Mouse (Mus musculus) lung, adult 2 months (tissue): ENCODE results near the gene Hecw2. TPM values are rescaled to one million over a fixed set of nuclear protein-coding genes. Genes with fewer than 3 reads are reported as not detected.

Experiments used
- DNase-seq: peaks from one replicate; pipeline ENCODE4 v3.0.0; 2022
- H3K4me1 ChIP-seq: fragments of 200-500 bp; 2 replicates; pipeline ENCODE4 v1.6.1; 2011; ENCODE audit warnings: low read length; ENCODE audit not compliant: control insufficient read depth, insufficient read depth
- H3K4me3 ChIP-seq: fragments of 200-500 bp; replicated peaks from 2 replicates; pipeline ENCODE3; 2011; ENCODE audit warnings: low read depth, mild to moderate bottlenecking, control low read depth, low read length; ENCODE audit errors: extremely low read depth
- CTCF ChIP-seq: fragments of 200-500 bp; IDR thresholded peaks from 2 replicates; pipeline ENCODE4 v1.5.1; 2011; ENCODE audit warnings: mild to moderate bottlenecking, low read length, control low read depth; ENCODE audit not compliant: insufficient read depth
- POLR2A ChIP-seq: fragments of 200-500 bp; IDR thresholded peaks from 2 replicates; pipeline ENCODE4 v1.6.1; 2011; ENCODE audit warnings: low read depth, mild to moderate bottlenecking, control low read depth, low read length, borderline replicate concordance; ENCODE audit errors: extremely low read depth
- WGBS: fragments of 180-500 bp; shearing (Covaris S2); methylation state at CpG from one replicate; pipeline ENCODE4 v1.1.7; 2018; 5-methylcytosine and 5-hydroxymethylcytosine counted together
- polyA plus RNA-seq: library from polyadenylated mRNA; depleted of rRNA; stranded (reverse); fragments of >200 nt; gene quantifications from 2 replicates; pipeline ENCODE4 v1.2.3, GENCODE M21; 2012

Gene Hecw2
- polyA plus RNA-seq, 1 experiment: 5.8 TPM

- no peak for TF ChIP-seq CTCF
- no peak for TF ChIP-seq POLR2A
- Histone ChIP-seq H3K4me1 (no peaks in the 10 kb centered on the region), H3K4me3 (no peak overlapping the region)
- no peak for DNase-seq
- WGBS: 91% methylated on average over 3 of the region's 3 CpGs
Measured at GRCm38 (mm10) chr1:54168014-54168413, 27.0 kb downstream of the Hecw2 start.

- no peak for DNase-seq
- TF ChIP-seq POLR2A (no peak), CTCF (no peak)
- Histone ChIP-seq H3K4me3 (no peak overlapping the region), H3K4me1 (no peaks in the 10 kb centered on the region)
- WGBS: 22% methylated on average over 1 of the region's 1 CpGs
Measured at GRCm38 (mm10) chr1:54159531-54159930, 35.4 kb downstream of the Hecw2 start.

- no peak for DNase-seq
- Histone ChIP-seq H3K4me1 (no peaks in the 10 kb centered on the region), H3K4me3 (no peak overlapping the region)
- TF ChIP-seq POLR2A (no peak), CTCF (no peak)
- 56% methylated on average over 6 of the region's 6 CpGs for WGBS
Measured at GRCm38 (mm10) chr1:54153216-54153786, 41.7 kb downstream of the Hecw2 start.

GRCm38 (mm10) chr1:54145106-54145505 lies 49.9 kb downstream of the Hecw2 start:
- DNase-seq: no peak
- 89% methylated on average over 5 of the region's 5 CpGs for WGBS
- Histone ChIP-seq H3K4me3 (no peak overlapping the region), H3K4me1 (no peaks in the 10 kb centered on the region)
- TF ChIP-seq CTCF (no peak), POLR2A (no peak)

GRCm38 (mm10) chr1:54133802-54134436 lies 61.0 kb downstream of the Hecw2 start:
- TF ChIP-seq POLR2A: no peak
- no peak for TF ChIP-seq CTCF
- no peak for DNase-seq
- H3K4me3 ChIP-seq: no peak overlapping the region
- 79% methylated on average over 4 of the region's 4 CpGs for WGBS
- H3K4me1 ChIP-seq: no peaks in the 10 kb centered on the region

GRCm38 (mm10) chr1:54128714-54129431 lies 66.1 kb downstream of the Hecw2 start:
- TF ChIP-seq CTCF (no peak), POLR2A (no peak)
- Histone ChIP-seq H3K4me3 (no peak overlapping the region), H3K4me1 (no peaks in the 10 kb centered on the region)
- no peak for DNase-seq
- WGBS: 56% methylated on average over 5 of the region's 5 CpGs

GRCm38 (mm10) chr1:54126991-54127742 lies 67.8 kb downstream of the Hecw2 start:
- WGBS: 79% methylated on average over 10 of the region's 10 CpGs
- Histone ChIP-seq H3K4me3 (no peak overlapping the region), H3K4me1 (no peaks in the 10 kb centered on the region)
- TF ChIP-seq POLR2A (no peak), CTCF (no peak)
- no peak for DNase-seq

- no peak overlapping the region for H3K4me3 ChIP-seq
- WGBS: 90% methylated on average over 2 of the region's 2 CpGs
- no peak for TF ChIP-seq CTCF
- no peak for TF ChIP-seq POLR2A
- no peak for DNase-seq
- no peaks in the 10 kb centered on the region for H3K4me1 ChIP-seq
Measured at GRCm38 (mm10) chr1:54122551-54122950, 72.4 kb downstream of the Hecw2 start.

GRCm38 (mm10) chr1:54121071-54121730 lies 73.8 kb downstream of the Hecw2 start:
- TF ChIP-seq CTCF (no peak), POLR2A (no peak)
- DNase-seq: no peak
- no peak overlapping the region for H3K4me3 ChIP-seq
- no peaks in the 10 kb centered on the region for H3K4me1 ChIP-seq
- WGBS: 84% methylated on average over 5 of the region's 5 CpGs
